Mouse (Mus musculus) heart, adult 2 months (tissue): ENCODE data around the gene 1700020L24Rik.

Source experiments
- CTCF ChIP-seq: fragments of 200-600 bp; IDR thresholded peaks from 2 replicates; pipeline ENCODE4 v1.8.1; 2022; ENCODE audit warnings: antibody characterized with exemption, mild to moderate bottlenecking, moderate library complexity
- EP300 ChIP-seq: fragments of 200-500 bp; IDR thresholded peaks from 2 replicates; pipeline ENCODE4 v1.6.1; 2011; ENCODE audit warnings: low read depth, low read length, control low read depth; ENCODE audit not compliant: insufficient read depth
- POLR2A ChIP-seq: fragments of 200-500 bp; IDR thresholded peaks from 2 replicates; pipeline ENCODE4 v1.6.1; 2011; ENCODE audit warnings: mild to moderate bottlenecking, low read depth, low read length, control low read depth; ENCODE audit not compliant: insufficient read depth

DNA sequence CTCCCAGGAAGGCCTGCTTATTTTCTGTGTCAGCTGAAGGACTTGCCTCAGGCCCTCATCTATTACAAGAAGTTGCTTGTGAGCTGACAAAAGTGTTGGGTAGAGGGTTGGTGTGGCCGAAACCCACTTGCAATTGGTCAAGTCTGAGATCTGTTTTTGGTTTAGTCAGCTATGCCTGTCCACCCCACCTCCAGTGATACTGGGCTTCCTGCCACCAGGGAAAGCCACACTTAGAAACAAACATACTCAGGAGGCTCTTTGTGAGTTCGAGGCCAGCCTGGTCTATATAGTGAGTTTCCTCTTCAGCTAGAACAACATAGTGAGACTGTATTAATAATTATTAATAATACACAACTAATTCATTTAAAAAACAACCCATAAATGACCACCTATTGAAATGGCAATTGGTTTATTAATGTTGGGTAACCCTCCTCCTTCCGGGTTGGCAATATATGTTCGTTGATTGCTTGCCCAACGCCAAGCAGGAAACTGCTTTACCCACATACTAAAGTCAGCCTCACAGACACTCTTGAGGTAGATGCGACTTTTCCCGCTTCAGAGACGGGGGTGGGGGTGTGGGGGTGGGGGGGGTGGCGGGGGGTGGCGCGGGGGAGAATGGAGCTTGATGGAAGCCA, 2.1 kb downstream of the 1700020L24Rik start:
- TF ChIP-seq EP300 (no peak), CTCF (no peak), POLR2A (no peak)
